Mouse (Mus musculus): Measurements from ENCODE around the gene Mmrn2. TPM values are rescaled to one million over a fixed set of nuclear protein-coding genes. Genes with fewer than 3 reads are reported as not detected.

Gene Mmrn2
- polyA plus RNA-seq, 1 experiment = 5.0 TPM

DNA sequence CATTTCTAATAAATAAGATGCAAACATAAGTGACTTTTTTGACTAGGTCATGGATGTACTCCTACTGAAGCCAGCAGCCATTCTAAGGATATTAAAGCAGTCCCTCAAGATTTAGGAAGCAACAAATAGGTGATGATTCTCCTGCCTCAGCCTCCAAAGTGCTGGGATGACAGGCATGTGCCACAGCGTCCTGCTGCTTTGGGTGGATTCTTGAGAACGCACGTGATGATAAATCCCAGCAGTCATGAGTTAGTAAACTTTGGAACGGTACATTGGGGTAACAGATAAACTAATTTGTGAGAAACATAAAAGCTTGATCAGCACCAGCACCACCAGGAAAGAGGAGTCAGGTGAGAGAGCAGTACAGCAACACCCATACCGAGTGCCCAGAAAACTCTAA lies 75.2 kb downstream of the Mmrn2 start:
- H3K27ac ChIP-seq (replicated peaks; ENCODE audit: low read depth, low read length) = no peak overlapping the region
- H3K4me1 ChIP-seq (ENCODE audit: control insufficient read depth, insufficient read depth, insufficient read length, low read length) = no peaks in the 10 kb centered on the region
- H3K4me3 ChIP-seq (ENCODE audit: insufficient read depth, low read depth, low read length) = no peak overlapping the region

- no peaks in the 10 kb centered on the region for H3K4me1 ChIP-seq (ENCODE audit: control insufficient read depth, insufficient read depth, insufficient read length, low read length)
Measured at GRCm38 (mm10) chr14:34451872-34452271, 76.6 kb downstream of the Mmrn2 start.

GRCm38 (mm10) chr14:34453648-34454047 lies 78.4 kb downstream of the Mmrn2 start:
- Histone ChIP-seq H3K27ac (replicated peaks; ENCODE audit: low read depth, low read length) (no peak overlapping the region), H3K4me1 (ENCODE audit: control insufficient read depth, insufficient read depth, insufficient read length, low read length) (no peaks in the 10 kb centered on the region), H3K4me3 (ENCODE audit: insufficient read depth, low read depth, low read length) (no peak overlapping the region)

More at GRCm38 (mm10) chr14:34451872-34452271, 76.6 kb downstream of the Mmrn2 start:
- no peak overlapping the region for H3K4me3 ChIP-seq (ENCODE audit: insufficient read depth, low read depth, low read length)
- H3K27ac ChIP-seq (replicated peaks; ENCODE audit: low read depth, low read length) = no peak overlapping the region

Other genes starting within 250 kb of the Mmrn2 start
- gene Npy4r, start 223.0 kb upstream of the Mmrn2 start, polyA plus RNA-seq (2012; ENCODE audit: insufficient read depth, insufficient read length, missing spikeins) = not detected in 2 replicates
- 0.12 and 1.2 TPM in 2 replicates for gene Gprin2, start 173.8 kb upstream of the Mmrn2 start, polyA plus RNA-seq (2012; ENCODE audit: insufficient read depth, insufficient read length, missing spikeins)
- gene Syt15, start 155.9 kb upstream of the Mmrn2 start, polyA plus RNA-seq (2012; ENCODE audit: insufficient read depth, insufficient read length, missing spikeins) = 0.29 TPM in 1 of 2 replicates, not detected in the other
- 6.3 and 9.9 TPM in 2 replicates for gene Shld2, start 65.0 kb upstream of the Mmrn2 start, polyA plus RNA-seq (2012; ENCODE audit: insufficient read depth, insufficient read length, missing spikeins)
- gene Glud1, start 64.7 kb upstream of the Mmrn2 start, polyA plus RNA-seq (2012; ENCODE audit: insufficient read depth, insufficient read length, missing spikeins) = 115 and 160 TPM in 2 replicates
- gene Fam25c, start 20.0 kb upstream of the Mmrn2 start, polyA plus RNA-seq (2012; ENCODE audit: insufficient read depth, insufficient read length, missing spikeins) = 2.9 TPM in 1 of 2 replicates, not detected in the other
- 136 and 188 TPM in 2 replicates for gene Sncg, start 676 bp upstream of the Mmrn2 start, polyA plus RNA-seq (2012; ENCODE audit: insufficient read depth, insufficient read length, missing spikeins)
- 20.5 and 21.8 TPM in 2 replicates for gene Bmpr1a, start 127.9 kb downstream of the Mmrn2 start, polyA plus RNA-seq (2012; ENCODE audit: insufficient read depth, insufficient read length, missing spikeins)
- gene 9230112D13Rik, start 147.3 kb downstream of the Mmrn2 start, polyA plus RNA-seq (2012; ENCODE audit: insufficient read depth, insufficient read length, missing spikeins) = not detected in 2 replicates
- gene Ldb3, start 213.2 kb downstream of the Mmrn2 start, polyA plus RNA-seq (2012; ENCODE audit: insufficient read depth, insufficient read length, missing spikeins) = 12.4 and 28.6 TPM in 2 replicates
- not detected in 2 replicates for gene Opn4, start 224.7 kb downstream of the Mmrn2 start, polyA plus RNA-seq (2012; ENCODE audit: insufficient read depth, insufficient read length, missing spikeins)

Measured in brown adipose tissue, adult 24 weeks (tissue).